Mouse (Mus musculus) ovary, postnatal 36 days (tissue): Measurements from ENCODE around the gene Prox2.

Experiments used
- DNase-seq: peaks from one replicate; pipeline ENCODE4 v3.0.0; 2022; ENCODE audit warnings: low spot score, mixed read lengths

Gene Prox2

GRCm38 (mm10) chr12:85131361-85131760 lies 20.8 kb upstream of the Prox2 start:
- no peak for DNase-seq

GRCm38 (mm10) chr12:85129426-85129978 lies 18.9 kb upstream of the Prox2 start:
- DNase-seq = no peak

- no peak for DNase-seq
Observed at GRCm38 (mm10) chr12:85126986-85127603, 16.5 kb upstream of the Prox2 start.

DNA sequence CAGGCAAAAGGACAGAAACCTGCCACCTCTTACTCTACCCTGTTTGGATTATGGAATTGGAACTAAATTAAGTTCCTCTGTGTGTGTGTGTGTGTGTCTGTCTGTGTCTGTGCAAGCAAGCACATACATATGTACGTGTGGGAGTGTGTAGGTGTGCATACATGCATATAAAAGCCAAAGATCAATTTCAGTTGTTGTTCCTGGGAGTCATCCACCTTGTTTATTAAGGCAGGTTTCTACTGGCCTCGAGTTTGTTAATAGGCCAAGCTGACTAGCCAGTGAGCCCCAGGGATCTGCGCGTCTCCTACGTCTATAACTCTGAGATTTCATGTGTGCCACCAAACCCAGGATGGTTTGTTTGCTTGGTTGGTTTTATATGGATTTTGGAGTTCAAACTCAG lies 14.2 kb upstream of the Prox2 start:
- no peak for DNase-seq

DNA sequence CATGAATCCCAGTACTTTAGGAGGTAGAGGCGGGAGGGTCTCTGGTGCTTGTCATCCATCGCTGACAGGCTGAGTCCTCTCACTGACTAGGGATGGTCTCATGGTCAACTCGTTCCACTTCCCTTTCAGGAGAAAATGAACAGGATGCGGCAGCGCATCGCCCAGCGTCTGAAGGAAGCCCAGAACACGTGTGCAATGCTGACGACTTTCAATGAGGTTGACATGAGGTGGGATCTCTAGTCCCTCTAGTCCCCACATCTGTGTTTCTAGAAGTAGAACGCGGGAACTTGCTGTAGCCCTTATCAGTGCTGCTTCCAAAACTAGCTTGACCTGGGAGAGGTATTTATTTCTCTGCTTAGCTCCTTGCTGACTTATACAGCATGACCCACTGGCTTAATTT lies 13.1 kb upstream of the Prox2 start:
- DNase-seq = no peak

GRCm38 (mm10) chr12:85123108-85123530 lies 12.6 kb upstream of the Prox2 start:
- DNase-seq = no peak

- no peak for DNase-seq
Observed at GRCm38 (mm10) chr12:85121806-85122459, 11.4 kb upstream of the Prox2 start.

GRCm38 (mm10) chr12:85115678-85116077 lies 5.1 kb upstream of the Prox2 start:
- no peak for DNase-seq

DNA sequence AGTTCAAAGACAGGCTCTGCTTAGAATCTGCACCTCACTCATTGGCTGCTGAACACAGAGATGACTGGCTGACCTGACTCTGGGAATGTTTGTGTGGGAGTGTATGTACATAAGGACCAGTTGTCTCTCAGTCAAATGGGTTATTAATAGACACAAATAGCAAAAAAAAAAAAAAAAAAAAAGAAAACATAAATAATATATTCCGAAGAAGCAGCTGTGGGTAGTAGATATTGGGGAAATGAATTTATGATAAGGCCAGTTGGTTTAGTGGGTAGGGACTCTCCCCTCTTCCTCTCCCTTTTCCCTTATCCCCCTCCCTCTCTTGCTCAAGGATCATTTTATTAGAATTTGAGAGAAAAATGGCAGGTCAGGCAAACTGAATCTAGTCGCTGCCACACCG lies 3.4 kb upstream of the Prox2 start:
- DNase-seq = no peak

- DNase-seq = no peak
Observed at GRCm38 (mm10) chr12:85113337-85113736, 2.8 kb upstream of the Prox2 start.

GRCm38 (mm10) chr12:85112550-85113251 lies 2.1 kb upstream of the Prox2 start:
- no peak for DNase-seq

- no peak for DNase-seq
Observed at GRCm38 (mm10) chr12:85110011-85110697, 405 bp downstream of the Prox2 start.

DNA sequence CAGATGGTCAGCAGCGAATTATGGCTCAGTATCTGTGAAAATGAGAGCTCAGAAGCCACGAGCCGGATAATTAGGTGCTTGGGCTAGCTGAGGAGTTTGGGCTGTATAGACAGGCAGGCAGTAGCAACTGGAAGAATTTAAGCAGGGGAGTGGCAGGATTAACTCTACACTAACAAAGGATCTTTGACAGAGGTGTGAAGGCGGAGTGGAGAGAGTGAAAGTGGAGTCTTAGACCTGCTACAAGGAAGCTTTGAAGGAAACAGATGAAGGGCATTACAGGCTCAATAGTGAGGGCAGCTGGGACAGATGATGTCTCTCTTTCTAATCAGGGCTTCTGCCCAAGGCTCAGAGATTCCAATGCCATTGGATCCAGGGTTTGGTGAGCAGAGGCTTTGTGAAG lies 1.1 kb downstream of the Prox2 start:
- no peak for DNase-seq

DNA sequence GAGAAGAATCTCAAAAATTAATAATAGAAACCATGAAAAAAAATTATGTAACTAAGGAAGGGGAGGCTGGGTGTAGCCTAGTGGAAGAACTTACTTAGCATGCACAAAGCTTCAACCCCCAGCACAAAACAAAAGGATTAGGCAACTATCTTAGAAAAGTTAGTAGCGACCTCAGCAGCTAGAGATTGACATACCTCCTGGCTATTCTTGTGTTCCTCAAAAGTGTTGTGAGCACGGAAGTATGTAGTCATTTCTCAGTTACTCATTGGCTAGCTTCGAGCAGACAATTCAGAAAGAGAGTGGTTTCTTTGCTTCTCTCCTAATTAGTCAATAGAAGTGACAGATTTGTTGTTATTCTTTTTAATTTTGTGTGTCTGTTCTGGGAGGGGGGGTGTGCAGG lies 1.9 kb downstream of the Prox2 start:
- no peak for DNase-seq

DNA sequence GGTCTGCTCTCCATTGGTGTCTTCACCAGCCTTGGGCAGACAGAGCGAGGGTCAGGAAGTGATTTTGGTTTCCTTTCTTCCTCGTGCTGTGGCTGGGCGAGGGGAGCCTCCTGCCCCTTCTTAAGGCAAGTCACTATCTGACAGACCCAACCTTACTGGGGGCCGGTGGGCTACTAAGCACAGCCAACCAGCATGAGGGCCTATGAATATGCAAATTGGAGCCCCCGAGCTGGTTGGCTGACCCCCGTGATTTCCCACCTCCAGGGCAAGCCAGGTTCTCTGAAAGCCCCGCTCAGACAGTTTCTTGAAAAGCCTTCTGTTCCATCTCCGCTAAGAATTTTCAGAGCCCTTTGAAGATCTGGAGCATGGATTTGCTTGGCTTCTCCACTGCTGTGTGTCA lies 4.3 kb downstream of the Prox2 start:
- no peak for DNase-seq

DNA sequence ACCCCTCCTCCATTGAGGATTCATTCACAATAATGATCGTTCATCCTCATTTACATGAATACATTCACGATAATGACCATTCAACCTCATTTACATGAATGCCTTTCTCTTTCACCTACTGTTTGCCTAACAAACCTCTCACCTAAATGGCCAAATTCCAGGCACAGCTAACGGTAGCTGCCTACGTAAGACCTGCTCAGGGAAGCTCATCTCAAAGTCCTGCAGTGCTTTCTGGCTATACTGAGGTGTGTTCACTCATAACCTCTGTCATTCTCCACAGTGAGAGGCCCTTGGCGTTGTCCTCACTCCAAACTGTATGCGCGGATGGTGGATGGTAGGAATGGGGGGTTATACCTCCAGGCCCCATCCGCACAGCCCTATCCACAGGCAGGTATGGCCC lies 5.8 kb downstream of the Prox2 start:
- DNase-seq = no peak

GRCm38 (mm10) chr12:85103096-85103495 lies 7.5 kb downstream of the Prox2 start:
- DNase-seq = no peak

GRCm38 (mm10) chr12:85101521-85102106 lies 8.9 kb downstream of the Prox2 start:
- DNase-seq = no peak

GRCm38 (mm10) chr12:85101001-85101400 lies 9.6 kb downstream of the Prox2 start:
- no peak for DNase-seq

GRCm38 (mm10) chr12:85095859-85096258 lies 14.7 kb downstream of the Prox2 start:
- no peak for DNase-seq

DNA sequence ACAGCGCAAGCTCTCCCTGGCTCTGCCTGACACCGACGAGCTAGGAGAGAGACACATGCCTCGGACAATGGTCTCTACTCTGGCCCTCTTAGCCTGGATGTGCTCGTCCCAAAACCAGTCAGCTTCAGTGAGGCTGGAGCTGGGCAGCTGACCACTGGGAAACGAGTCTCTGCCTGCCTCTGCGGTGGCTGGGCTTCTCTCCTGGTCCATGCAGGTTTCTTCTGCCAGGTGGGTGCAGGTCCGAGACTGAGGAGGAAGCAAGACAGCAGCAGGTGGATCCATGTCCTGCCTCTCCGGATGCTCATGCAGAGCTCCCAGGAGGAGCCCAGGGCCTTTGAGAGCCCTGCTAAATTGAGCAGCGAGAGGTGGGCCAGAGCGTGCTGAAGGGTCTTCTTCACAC lies 15.4 kb downstream of the Prox2 start:
- DNase-seq = no peak

GRCm38 (mm10) chr12:85094706-85095105 lies 15.9 kb downstream of the Prox2 start:
- DNase-seq = peak; percentile 49
